Mouse (Mus musculus) CH12.LX (cell line): ENCODE data around the gene Acadvl. TPM values are rescaled to one million over a fixed set of nuclear protein-coding genes. Genes with fewer than 3 reads are reported as not detected.

Experiments
- DNase-seq: peaks from one replicate; pipeline ENCODE4 v3.0.0-alpha.2; 2013; ENCODE audit errors: extremely low read depth
- H3K27ac ChIP-seq: 2 replicates; pipeline ENCODE4 v1.5.1; 2012; ENCODE audit warnings: low read depth, mild to moderate bottlenecking, control low read depth, moderate library complexity; ENCODE audit not compliant: insufficient read depth
- H3K27me3 ChIP-seq: replicated peaks from 2 replicates; pipeline ENCODE3; 2012; ENCODE audit warnings: inconsistent platforms
- H3K36me3 ChIP-seq, 2 experiments: replicated peaks in 1 of 2; 2 replicates each; pipeline versions ENCODE3 to v1.6.1; 2012; ENCODE audit warnings: inconsistent platforms in 1 of 2, low read length in 1 of 2, mild to moderate bottlenecking in 1 of 2, mixed read lengths in 1 of 2, moderate library complexity in 1 of 2; ENCODE audit not compliant: control insufficient read depth in 1 of 2, insufficient read depth in 1 of 2
- H3K4me1 ChIP-seq, 2 experiments: 2 replicates each; pipeline ENCODE4 v1.6.1; 2012; ENCODE audit warnings: inconsistent platforms in 1 of 2, moderate library complexity in 1 of 2; ENCODE audit not compliant: insufficient read depth in 2 of 2, control insufficient read depth in 1 of 2
- H3K4me2 ChIP-seq: 2 replicates; pipeline ENCODE4 v1.6.1; 2012; ENCODE audit warnings: low read depth, mild to moderate bottlenecking, control low read depth; ENCODE audit not compliant: poor library complexity, insufficient read depth, severe bottlenecking
- H3K4me3 ChIP-seq, 3 experiments: fragments of 150-350 bp in 1 of 3; sonication (generic) in 1 of 3; replicated peaks in 1 of 3; 2 replicates each; pipeline versions ENCODE3 to v1.5.1; 2011 to 2012; ENCODE audit warnings: low read depth in 2 of 3, low read length in 2 of 3, mild to moderate bottlenecking in 2 of 3, moderate library complexity in 2 of 3, control low read depth in 1 of 3, improper control_type of control experiment in 1 of 3, inconsistent platforms in 1 of 3, mixed read lengths in 1 of 3; ENCODE audit not compliant: poor library complexity in 1 of 3
- H3K79me2 ChIP-seq: replicated peaks from 2 replicates; pipeline ENCODE4 v1.6.1; 2012; ENCODE audit warnings: mild to moderate bottlenecking, moderate library complexity; ENCODE audit not compliant: control insufficient read depth, poor library complexity, insufficient read depth, severe bottlenecking; ENCODE audit errors: extremely low read depth
- H3K9ac ChIP-seq: 2 replicates; pipeline ENCODE4 v1.6.1; 2012; ENCODE audit warnings: low read depth, mild to moderate bottlenecking, control low read depth, moderate library complexity; ENCODE audit not compliant: insufficient read depth
- H3K9me3 ChIP-seq: replicated peaks from 2 replicates; pipeline ENCODE3; 2012; ENCODE audit warnings: low read length, inconsistent platforms, mixed read lengths
- BHLHE40 ChIP-seq: IDR thresholded peaks from 2 replicates; pipeline ENCODE4 v1.6.1; 2011; ENCODE audit warnings: mild to moderate bottlenecking, low read depth, low read length, improper control_type of control experiment
- CHD2 ChIP-seq: IDR thresholded peaks from 2 replicates; pipeline ENCODE4 v1.6.1; 2011; ENCODE audit warnings: low read length, improper control_type of control experiment
- ELF1 ChIP-seq: IDR thresholded peaks from 2 replicates; pipeline ENCODE4 v1.6.1; 2014; ENCODE audit warnings: low read depth, mild to moderate bottlenecking, inconsistent platforms, low read length, improper control_type of control experiment
- EP300 ChIP-seq: IDR thresholded peaks from 2 replicates; pipeline ENCODE4 v1.6.1; 2011; ENCODE audit warnings: low read length, improper control_type of control experiment
- GABPA ChIP-seq: IDR thresholded peaks from 2 replicates; pipeline ENCODE4 v1.6.1; 2012; ENCODE audit warnings: low read depth, low read length, improper control_type of control experiment, inconsistent platforms; ENCODE audit not compliant: insufficient replicate concordance
- IRF4 ChIP-seq: IDR thresholded peaks from 2 replicates; pipeline ENCODE4 v1.6.1; 2014; ENCODE audit warnings: low read depth, mild to moderate bottlenecking, inconsistent platforms, low read length, improper control_type of control experiment
- JUN ChIP-seq: IDR thresholded peaks from 2 replicates; pipeline ENCODE4 v1.6.1; 2011; ENCODE audit warnings: low read depth, mild to moderate bottlenecking, low read length, improper control_type of control experiment, moderate library complexity; ENCODE audit not compliant: insufficient read depth
- JUND ChIP-seq: conservative IDR thresholded peaks from 2 replicates; pipeline ENCODE4 v1.6.1; 2011; ENCODE audit warnings: low read depth, low read length, improper control_type of control experiment
- MEF2A ChIP-seq: IDR thresholded peaks from 2 replicates; pipeline ENCODE4 v1.6.1; 2014; ENCODE audit warnings: low read depth, mild to moderate bottlenecking, inconsistent platforms, low read length, improper control_type of control experiment, borderline replicate concordance
- PAX5 ChIP-seq: IDR thresholded peaks from 2 replicates; pipeline ENCODE4 v1.6.1; 2012; ENCODE audit warnings: low read length, inconsistent platforms, mixed read lengths
- POLR2A ChIP-seq: IDR thresholded peaks from 2 replicates; pipeline ENCODE4 v1.6.1; 2011; ENCODE audit warnings: low read depth, mild to moderate bottlenecking, improper control_type of control experiment, low read length
- POLR2AphosphoS2 ChIP-seq: IDR thresholded peaks from 2 replicates; pipeline ENCODE4 v1.6.1; 2011; ENCODE audit warnings: low read depth, low read length, improper control_type of control experiment
- SMC3 ChIP-seq: IDR thresholded peaks from 2 replicates; pipeline ENCODE4 v1.6.1; 2011; ENCODE audit warnings: low read depth, low read length, improper control_type of control experiment
- TCF12 ChIP-seq: IDR thresholded peaks from 2 replicates; pipeline ENCODE4 v1.6.1; 2014; ENCODE audit warnings: low read depth, mild to moderate bottlenecking, inconsistent platforms, low read length, improper control_type of control experiment
- UBTF ChIP-seq: IDR thresholded peaks from 2 replicates; pipeline ENCODE4 v1.6.1; 2012; ENCODE audit warnings: low read depth, mild to moderate bottlenecking, inconsistent platforms, low read length, improper control_type of control experiment, moderate library complexity
- USF2 ChIP-seq: conservative IDR thresholded peaks from 2 replicates; pipeline ENCODE4 v1.6.1; 2011; ENCODE audit warnings: low read depth, low read length, improper control_type of control experiment
- ZC3H11A ChIP-seq: IDR thresholded peaks from 2 replicates; pipeline ENCODE4 v1.6.1; 2012; ENCODE audit warnings: low read depth, mild to moderate bottlenecking, inconsistent platforms, low read length, improper control_type of control experiment
- ZNF384 ChIP-seq: IDR thresholded peaks from 2 replicates; pipeline ENCODE4 v1.6.1; 2012; ENCODE audit warnings: low read depth, low read length, improper control_type of control experiment, inconsistent platforms
- dilution Hi-C: fragments of 300-500 bp; cut with MboI; formaldehyde crosslinking; loops from 2 replicates; pipeline ENCODE4 v1.14.3; 2020; ENCODE audit warnings: low sequenced_read_pairs; ENCODE audit not compliant: extremely low pct_unique_long_range_greater_than_20kb, extremely low pct_ligation_motif_present
- in situ Hi-C: fragments of 300-500 bp; cut with MboI; formaldehyde crosslinking; loops from 3 replicates; pipeline ENCODE4 v1.14.3; 2019; ENCODE audit warnings: low sequenced_read_pairs, low pct_ligation_motif_present, low pct_unique_long_range_greater_than_20kb, mixed read lengths
- polyA plus RNA-seq: library from polyadenylated mRNA; unstranded; fragments of >175 nt; gene quantifications from 2 replicates; pipeline ENCODE4 v1.2.1, GENCODE M21; 2012; ENCODE audit warnings: low read depth; ENCODE audit not compliant: insufficient read length
- total RNA-seq, 2 experiments: library from RNA; depleted of rRNA; stranded (reverse); fragments of 300-350 nt in 1 of 2; fragments of >200 nt in 1 of 2; gene quantifications; 2 replicates each; pipeline ENCODE4 v1.2.3; 2012 to 2014

Gene Acadvl
- total and polyA plus RNA-seq, 3 experiments: 76.9 to 148 (median 81.8) TPM

- H3K4me3 ChIP-seq: no peak overlapping the region
- TF ChIP-seq MEF2A: no peak
- TF ChIP-seq TCF12: no peak
- no peak for TF ChIP-seq IRF4
- in situ Hi-C loops: no loop called here
- H3K9ac ChIP-seq: no peak overlapping the region
- peaks cover 13% of the 10 kb centered on the region for H3K27me3 ChIP-seq
- H3K4me1 ChIP-seq: peaks cover 19 to 40% of the 10 kb centered on the region in 2 experiments
- H3K36me3 ChIP-seq: peaks cover 9 to 12% of the 10 kb centered on the region in 2 experiments
- H3K4me2 ChIP-seq: no peak overlapping the region
- dilution Hi-C loops: no loop called here
- no peak for DNase-seq
- no peaks in the 10 kb centered on the region for H3K9me3 ChIP-seq
- no peak overlapping the region for H3K27ac ChIP-seq
- no peaks in the 10 kb centered on the region for H3K79me2 ChIP-seq
Observed at GRCm38 (mm10) chr11:70026689-70027088, 11.5 kb upstream of the Acadvl start.

GRCm38 (mm10) chr11:70024151-70024514 lies 8.9 kb upstream of the Acadvl start:
- dilution Hi-C loops: no loop called here
- in situ Hi-C loops: loop anchor here (25.0 kb wide), 1 partner anchor 937 kb away; the partner anchor contains the start of genes Per1 and Vamp2
- Histone ChIP-seq H3K9ac (no peak overlapping the region), H3K4me3 (no peak overlapping the region), H3K27me3 (peaks cover 13% of the 10 kb centered on the region), H3K4me2 (no peak overlapping the region), H3K9me3 (no peaks in the 10 kb centered on the region), H3K4me1 (peaks cover 14 to 43% of the 10 kb centered on the region in 2 experiments)
- DNase-seq: no peak
- TF ChIP-seq POLR2AphosphoS2 (no peak), GABPA (no peak), IRF4 (no peak), ZNF384 (no peak)
- TF ChIP-seq, all 38 proteins: peak for 0
- no peaks in the 10 kb centered on the region for H3K36me3 ChIP-seq
- no peak overlapping the region for H3K27ac ChIP-seq
- no peaks in the 10 kb centered on the region for H3K79me2 ChIP-seq

DNA sequence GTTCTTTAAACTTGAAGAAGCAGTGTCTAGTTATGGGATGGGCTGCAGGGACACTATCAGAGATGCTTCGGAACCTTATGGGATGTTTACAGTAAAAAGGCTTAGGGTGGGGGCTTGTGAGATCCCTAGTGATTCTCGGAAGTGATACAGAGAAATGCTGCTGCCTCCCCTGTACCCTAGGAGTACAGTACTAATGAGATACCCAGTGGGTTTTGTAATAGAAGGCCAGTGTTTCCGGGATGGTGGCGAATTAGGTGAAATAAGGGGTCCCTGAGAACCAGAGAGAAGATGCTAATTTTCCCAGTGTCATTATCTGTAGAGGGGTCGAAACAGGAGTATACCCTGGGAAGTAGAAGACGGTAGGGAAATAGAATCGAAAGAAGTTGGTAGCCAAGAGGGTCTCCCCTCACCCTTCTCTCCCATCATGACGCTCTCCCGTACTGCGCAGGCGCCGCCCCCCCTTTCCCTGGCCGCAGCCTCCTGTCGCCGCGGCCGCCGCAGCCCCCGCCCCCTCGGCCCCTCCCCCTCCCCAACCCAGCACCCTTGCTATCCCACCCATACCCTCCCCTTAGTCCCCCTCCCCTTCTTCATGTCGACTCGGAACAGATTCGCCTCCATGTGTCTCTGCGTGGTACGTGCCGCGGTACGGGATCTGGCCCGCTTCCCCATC lies 8.4 kb upstream of the Acadvl start:
- Histone ChIP-seq H3K79me2 (no peaks in the 10 kb centered on the region), H3K27ac (no peak overlapping the region), H3K4me2 (no peak overlapping the region), H3K4me3 (no peak overlapping the region), H3K9ac (no peak overlapping the region), H3K27me3 (peaks cover 13% of the 10 kb centered on the region), H3K36me3 (no peaks in the 10 kb centered on the region), H3K9me3 (no peaks in the 10 kb centered on the region), H3K4me1 (peaks cover 12 to 39% of the 10 kb centered on the region in 2 experiments)
- dilution Hi-C loops (no loop called here), in situ Hi-C loops (loop anchor here (25.0 kb wide), 1 partner anchor 936 kb away; the partner anchor contains the start of genes Per1 and Vamp2)
- TF ChIP-seq IRF4 (no peak), JUN (no peak), ZC3H11A (no peak), CHD2 (no peak), GABPA (no peak), USF2 (no peak), PAX5 (no peak), BHLHE40 (no peak), EP300 (no peak), POLR2AphosphoS2 (no peak), POLR2A (no peak), UBTF (no peak), SMC3 (no peak), ELF1 (no peak), ZNF384 (no peak), JUND (no peak)
- DNase-seq: no peak
